Mouse (Mus musculus) limb, embryonic 14.5 days (tissue): ENCODE data around the gene Arl15. TPM values are rescaled to one million over a fixed set of nuclear protein-coding genes. Genes with fewer than 3 reads are reported as not detected.

Source experiments
- ATAC-seq: fragments of 200-750 bp; cut with Nextera tagmentation; 2 replicates; pipeline ENCODE4 v1.8.0; 2017; ENCODE audit warnings: low read depth, moderate number of reproducible peaks, moderate TSS enrichment; ENCODE audit not compliant: low FRiP score
- DNase-seq: peaks from one replicate; pipeline ENCODE4 v3.0.0-alpha.2; 2015; ENCODE audit warnings: low spot score
- H3K27ac ChIP-seq: fragments of 300-500 bp; sonication (generic); replicated peaks from 2 replicates; pipeline ENCODE4 v1.5.1; 2014; ENCODE audit warnings: low read depth, mild to moderate bottlenecking, low read length, moderate library complexity, mixed read lengths
- H3K27me3 ChIP-seq: fragments of 300-500 bp; sonication (generic); 2 replicates; pipeline ENCODE4 v1.6.1; 2014; ENCODE audit warnings: low read length, mixed read lengths; ENCODE audit not compliant: control insufficient read depth, insufficient read depth
- H3K36me3 ChIP-seq: fragments of 300-500 bp; sonication (generic); 2 replicates; pipeline ENCODE4 v1.6.1; 2014; ENCODE audit warnings: mild to moderate bottlenecking, low read length, moderate library complexity, mixed read lengths; ENCODE audit not compliant: control insufficient read depth, insufficient read depth
- H3K4me1 ChIP-seq: fragments of 300-500 bp; sonication (generic); 2 replicates; pipeline ENCODE4 v1.6.1; 2014; ENCODE audit warnings: antibody characterized with exemption, low read length, mixed read lengths; ENCODE audit not compliant: control insufficient read depth, insufficient read depth
- H3K4me2 ChIP-seq: fragments of 300-500 bp; sonication (generic); replicated peaks from 2 replicates; pipeline ENCODE4 v1.6.1; 2014; ENCODE audit warnings: low read depth, mild to moderate bottlenecking, low read length, moderate library complexity; ENCODE audit not compliant: severe bottlenecking
- H3K4me3 ChIP-seq: fragments of 300-500 bp; sonication (generic); replicated peaks from 2 replicates; pipeline ENCODE4 v1.5.1; 2014; ENCODE audit warnings: low read length
- H3K9ac ChIP-seq: fragments of 300-500 bp; sonication (generic); 2 replicates; pipeline ENCODE4 v1.6.1; 2014; ENCODE audit warnings: mild to moderate bottlenecking, low read depth, low read length, moderate library complexity; ENCODE audit not compliant: severe bottlenecking
- H3K9me3 ChIP-seq: fragments of 300-500 bp; sonication (generic); 2 replicates; pipeline ENCODE4 v1.6.1; 2016; ENCODE audit warnings: low read length; ENCODE audit not compliant: control insufficient read depth
- POLR2A ChIP-seq: fragments of 200-500 bp; IDR thresholded peaks from 2 replicates; pipeline ENCODE4 v1.8.0; 2012; ENCODE audit warnings: inconsistent platforms, mild to moderate bottlenecking, moderate library complexity, borderline replicate concordance; ENCODE audit not compliant: insufficient read depth, insufficient read length; ENCODE audit errors: extremely low read depth
- WGBS: fragments of 180-500 bp; shearing (Covaris S2); extraction: QIAGEN DNeasy Blood & Tissue Kit; methylation state at CpG from one replicate; pipeline ENCODE4 v1.1.7; 2014; 5-methylcytosine and 5-hydroxymethylcytosine counted together
- polyA plus RNA-seq, 2 experiments: library from polyadenylated mRNA; depleted of rRNA in 1 of 2; stranded (reverse) in 1 of 2; unstranded in 1 of 2; fragments of >200 nt; fragmentation: Nextera tagmentation in 1 of 2; extraction: Ambion mirVana in 1 of 2; gene quantifications; 2 replicates each; pipeline versions ENCODE4 v1.2.1 to v1.2.3; 2012 to 2014

The Arl15 gene
- polyA plus RNA-seq, 2 experiments = 10.1 to 10.7 TPM

GRCm38 (mm10) chr13:113838601-113839576, 44.6 kb downstream of the Arl15 start:
- Histone ChIP-seq H3K27me3 (no peaks in the 10 kb centered on the region), H3K9me3 (peaks cover 4% of the 10 kb centered on the region; the same call in 1 of the 2 replicates), H3K27ac (no peak overlapping the region), H3K9ac (no peak overlapping the region), H3K36me3 (no peaks in the 10 kb centered on the region), H3K4me2 (no peak overlapping the region), H3K4me1 (peaks cover 6% of the 10 kb centered on the region; the same call in 1 of the 2 replicates), H3K4me3 (no peak overlapping the region)
- DNase-seq = peak; percentile 42
- TF ChIP-seq POLR2A = no peak
- ATAC-seq = peak; percentile 24; the same call in 1 of the 2 replicates
- 77% methylated on average over 16 of the region's 16 CpGs for WGBS

- DNase-seq (no peak), ATAC-seq (no peak)
- H3K9ac ChIP-seq = no peak overlapping the region
- H3K4me3 ChIP-seq = no peak overlapping the region
- 79% methylated on average over 6 of the region's 6 CpGs for WGBS
- H3K27me3 ChIP-seq = no peaks in the 10 kb centered on the region
- H3K9me3 ChIP-seq = peaks cover 4% of the 10 kb centered on the region; the same call in 1 of the 2 replicates
- H3K36me3 ChIP-seq = no peaks in the 10 kb centered on the region
- no peaks in the 10 kb centered on the region for H3K4me1 ChIP-seq
- no peak overlapping the region for H3K27ac ChIP-seq
- TF ChIP-seq POLR2A = no peak
- H3K4me2 ChIP-seq = no peak overlapping the region
Observed at GRCm38 (mm10) chr13:113840421-113840820, 46.1 kb downstream of the Arl15 start.

- Histone ChIP-seq H3K9ac (no peak overlapping the region), H3K27ac (no peak overlapping the region), H3K27me3 (no peaks in the 10 kb centered on the region), H3K4me2 (no peak overlapping the region), H3K4me1 (0 out of 2 replicates have a peak, but pooled peaks cover 3% of the 10 kb centered on the region), H3K36me3 (no peaks in the 10 kb centered on the region), H3K4me3 (no peak overlapping the region), H3K9me3 (peaks cover 4% of the 10 kb centered on the region; the same call in 1 of the 2 replicates)
- ATAC-seq (no peak), DNase-seq (no peak)
- TF ChIP-seq POLR2A = no peak
- WGBS = 83% methylated on average over 14 of the region's 14 CpGs
Observed at GRCm38 (mm10) chr13:113842411-113843309, 48.4 kb downstream of the Arl15 start.

- ATAC-seq (no peak), DNase-seq (no peak)
- Histone ChIP-seq H3K4me1 (0 out of 2 replicates have a peak, but pooled peaks cover 3% of the 10 kb centered on the region), H3K27ac (no peak overlapping the region), H3K9ac (no peak overlapping the region), H3K27me3 (no peaks in the 10 kb centered on the region), H3K9me3 (peaks cover 4% of the 10 kb centered on the region; the same call in 1 of the 2 replicates), H3K36me3 (no peaks in the 10 kb centered on the region), H3K4me2 (no peak overlapping the region), H3K4me3 (no peak overlapping the region)
- no peak for TF ChIP-seq POLR2A
- 75% methylated on average over 3 of the region's 3 CpGs for WGBS
Observed at GRCm38 (mm10) chr13:113843310-113843649, 49.0 kb downstream of the Arl15 start.

GRCm38 (mm10) chr13:113843901-113844300, 49.6 kb downstream of the Arl15 start:
- Histone ChIP-seq H3K9ac (no peak overlapping the region), H3K27ac (no peak overlapping the region), H3K27me3 (no peaks in the 10 kb centered on the region), H3K4me2 (no peak overlapping the region), H3K9me3 (peaks cover 4% of the 10 kb centered on the region; the same call in 1 of the 2 replicates), H3K4me1 (0 out of 2 replicates have a peak, but pooled peaks cover 3% of the 10 kb centered on the region), H3K36me3 (no peaks in the 10 kb centered on the region), H3K4me3 (no peak overlapping the region)
- 97% methylated on average over 8 of the region's 8 CpGs for WGBS
- TF ChIP-seq POLR2A = no peak
- ATAC-seq (no peak), DNase-seq (no peak)
